Mouse (Mus musculus): Measurements from ENCODE around the gene Cx3cl1.

Gene Cx3cl1

DNA sequence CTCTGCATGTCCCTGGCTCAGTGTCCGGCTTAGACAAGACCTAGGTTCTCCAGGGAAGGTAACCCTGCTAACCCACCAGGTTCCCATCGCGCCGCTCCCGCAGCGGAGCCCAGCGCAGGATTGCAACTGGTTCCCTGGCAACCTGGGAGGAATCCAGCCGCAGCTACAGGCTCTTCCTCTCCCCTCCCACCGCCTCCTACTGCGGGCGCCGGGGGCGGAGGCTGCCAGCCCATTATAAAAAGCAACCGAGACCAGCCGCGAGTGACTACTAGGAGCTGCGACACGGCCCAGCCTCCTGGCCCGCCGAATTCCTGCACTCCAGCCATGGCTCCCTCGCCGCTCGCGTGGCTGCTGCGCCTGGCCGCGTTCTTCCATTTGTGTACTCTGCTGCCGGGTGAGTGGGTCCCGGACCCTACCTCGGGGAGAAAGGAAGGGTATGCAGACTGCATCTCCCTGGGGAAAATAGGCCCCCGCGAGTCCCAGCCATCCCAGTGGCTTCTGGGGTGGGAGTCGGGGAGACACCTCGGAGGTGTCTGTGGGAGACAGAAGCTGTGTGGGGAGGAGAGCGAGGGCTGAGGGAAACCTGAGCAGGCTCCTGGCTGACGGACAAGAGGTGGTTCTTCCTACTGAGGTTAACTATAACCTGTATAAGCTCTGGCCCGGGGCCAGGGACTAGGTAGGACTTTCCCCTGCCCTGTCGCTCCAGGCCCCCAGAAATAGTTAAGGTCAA, at the start of gene Cx3cl1:
Gene Cx3cl1, plus strand, starts transcription at position 69 of the 730 bp plus-strand sequence.
- ChIA-PET CTCF (interaction anchor here in 3 of 4 experiments (0.6 to 2.5 kb wide), 13 partner anchors 9 to 280 kb away, joined by 3 to 10 read pairs (median 4); partner anchors contain the start of gene Adgrg5 (in 1 of the 3)), POLR2A (interaction anchor here (0.6 to 3.9 kb wide), 30 partner anchors 8 to 170 kb away, joined by 3 to 30 read pairs (median 4); partner anchors contain the start of genes Arl2bp (in 1 of the 4), Ccl17 (in 1 of the 4), Fam192a (in 1 of the 4) and Rspry1 (in 1 of the 4))

- ChIA-PET POLR2A (no interaction called here), CTCF (no interaction called here)
These were observed 45.8 kb upstream of the Cx3cl1 start for GRCm38 (mm10) chr8:94725998-94726397.

- ChIA-PET CTCF (no interaction called here), POLR2A (no interaction called here)
These were observed 42.5 kb upstream of the Cx3cl1 start for GRCm38 (mm10) chr8:94729301-94729700.

GRCm38 (mm10) chr8:94733821-94734465, 37.9 kb upstream of the Cx3cl1 start:
- CTCF ChIA-PET: no interaction called here
- POLR2A ChIA-PET: interaction anchor here in 1 of 4 experiments (0.6 kb wide), 1 partner anchor 61 kb away, joined by 3 read pairs; no protein-coding TSS in a partner anchor

DNA sequence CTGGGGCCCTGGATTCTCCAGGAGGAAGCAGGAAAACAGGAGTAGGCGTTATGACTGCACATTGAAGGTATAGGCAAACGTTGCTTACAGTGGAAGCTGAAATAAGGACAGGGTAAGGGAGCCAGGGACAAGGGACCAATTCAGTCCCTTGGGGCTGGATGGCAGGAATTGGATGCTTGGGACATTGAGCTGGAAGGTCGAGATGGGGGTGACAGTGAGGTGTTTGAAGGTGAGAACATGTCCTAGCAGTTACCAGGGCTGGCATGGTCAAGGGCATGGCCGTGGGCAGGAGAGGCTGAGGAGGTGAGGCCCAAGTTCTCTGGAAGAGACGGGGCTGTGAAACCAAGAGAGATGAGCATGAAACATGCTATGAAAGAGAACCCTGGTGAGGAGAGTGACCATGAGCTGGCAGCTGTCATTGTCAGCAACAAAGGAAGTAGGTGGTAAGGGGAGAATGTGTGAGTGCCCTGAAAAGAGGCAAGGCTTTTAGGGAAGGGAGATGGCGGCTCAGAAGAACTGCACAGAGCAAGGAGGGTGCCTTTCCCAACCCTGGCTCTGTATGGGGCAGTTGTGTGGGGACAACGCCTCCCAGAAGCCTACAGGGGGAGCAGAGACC, 37.0 kb upstream of the Cx3cl1 start:
- ChIA-PET POLR2A (no interaction called here), CTCF (no interaction called here)

DNA sequence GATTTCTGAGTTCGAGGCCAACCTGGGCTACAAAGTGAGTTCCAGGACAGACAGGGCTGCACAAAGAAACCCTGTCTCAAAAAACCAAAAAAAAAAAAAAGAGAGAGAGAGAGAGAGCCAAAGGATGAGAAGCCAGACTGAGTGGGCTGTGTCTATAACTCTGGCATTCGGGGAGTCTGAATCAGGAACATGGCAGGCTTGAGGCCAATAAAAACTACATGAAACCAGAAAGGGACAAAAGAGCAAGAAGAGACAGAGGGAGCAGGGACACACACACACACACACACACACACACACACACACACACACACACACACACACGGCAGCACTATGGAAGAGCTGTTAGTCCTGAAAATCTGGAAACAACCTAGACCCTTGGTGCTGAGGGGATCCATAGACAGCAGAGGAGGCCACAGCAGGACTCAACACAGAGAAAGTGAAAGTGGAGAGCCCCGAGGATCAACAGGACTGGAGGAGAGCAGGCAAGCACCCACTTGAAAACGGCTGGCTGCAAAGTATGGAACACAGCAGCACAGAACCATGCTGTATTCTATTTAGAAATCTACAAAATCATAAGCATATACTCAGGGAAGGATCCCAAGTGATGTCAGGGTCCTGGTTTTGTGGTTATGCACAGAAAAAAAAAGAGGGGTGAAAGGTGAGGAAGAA, 36.2 kb upstream of the Cx3cl1 start:
- POLR2A ChIA-PET: no interaction called here
- CTCF ChIA-PET: interaction anchor here in 2 of 4 experiments (0.6 to 0.7 kb wide), 2 partner anchors 45 to 66 kb away, joined by 4 read pairs; no protein-coding TSS in a partner anchor

DNA sequence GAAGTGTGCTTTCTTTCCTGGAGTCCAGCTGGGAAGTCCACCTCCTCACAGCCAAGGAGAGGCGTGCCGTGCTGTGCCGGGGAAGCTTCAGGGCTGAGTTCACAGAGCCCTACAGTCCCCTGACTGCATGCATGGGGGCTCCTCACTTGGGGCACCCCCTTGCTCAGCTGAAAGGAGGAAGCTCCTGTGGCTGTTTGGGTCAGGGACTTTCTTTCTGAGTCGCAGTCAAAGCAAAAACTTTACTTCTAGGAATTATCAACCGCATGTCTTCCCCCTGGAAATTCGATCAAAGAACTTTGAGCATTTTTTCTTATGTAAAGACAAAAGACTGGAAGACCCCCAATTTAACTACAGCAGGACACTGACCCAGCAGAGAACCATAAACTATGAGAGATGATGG, 32.0 kb upstream of the Cx3cl1 start:
- ChIA-PET CTCF (no interaction called here), POLR2A (no interaction called here)

DNA sequence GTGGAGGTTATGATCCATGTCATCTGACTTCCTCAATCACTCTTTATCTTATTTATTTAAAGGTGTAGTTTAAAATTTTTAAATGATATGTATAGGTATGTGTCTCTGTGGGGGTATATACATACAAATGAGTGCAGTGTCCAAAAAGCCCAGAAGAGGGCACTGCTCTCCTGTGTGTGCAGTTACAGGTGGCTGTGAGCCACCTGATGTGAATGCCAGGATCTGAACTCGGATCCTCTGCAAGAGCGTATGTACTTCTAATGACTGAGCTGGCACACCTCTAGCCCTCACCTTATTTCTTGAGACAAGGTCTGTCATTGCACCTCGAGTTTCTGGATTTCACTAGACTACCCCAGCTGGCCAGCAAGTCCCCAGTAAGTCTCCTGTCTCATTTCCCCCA, 31.2 kb upstream of the Cx3cl1 start:
- POLR2A ChIA-PET: no interaction called here
- CTCF ChIA-PET: interaction anchor here in 1 of 4 experiments (0.5 kb wide), 1 partner anchor 535 kb away, joined by 4 read pairs; no protein-coding TSS in a partner anchor

DNA sequence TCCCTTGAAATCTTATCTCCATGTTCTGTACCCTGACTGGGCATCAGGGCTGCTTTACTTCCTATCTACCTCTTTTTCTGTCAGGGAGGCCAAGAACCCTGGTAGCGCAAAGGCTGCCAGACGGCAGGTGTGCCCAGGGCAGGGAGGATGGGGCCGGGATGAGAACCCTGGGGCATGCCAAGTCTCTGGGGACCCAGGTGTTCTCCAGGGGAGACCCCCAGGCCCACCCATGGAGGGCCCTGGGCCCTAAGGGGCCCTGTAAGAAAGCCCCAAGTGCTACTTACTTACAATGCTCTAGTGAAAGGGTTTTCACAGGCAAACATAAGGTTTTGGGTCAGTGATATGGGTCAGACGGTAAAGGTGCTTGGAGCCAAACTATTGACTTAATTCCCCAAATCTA, 30.1 kb upstream of the Cx3cl1 start:
- ChIA-PET POLR2A (no interaction called here), CTCF (no interaction called here)

GRCm38 (mm10) chr8:94744484-94744883, 27.3 kb upstream of the Cx3cl1 start:
- POLR2A ChIA-PET: no interaction called here
- CTCF ChIA-PET: interaction anchor here in 1 of 4 experiments (0.6 kb wide), 1 partner anchor 32 kb away, joined by 3 read pairs; no protein-coding TSS in a partner anchor

- CTCF ChIA-PET: interaction anchor here in 1 of 4 experiments (0.6 kb wide), 1 partner anchor 31 kb away, joined by 3 read pairs; no protein-coding TSS in a partner anchor
- POLR2A ChIA-PET: interaction anchor here in 1 of 4 experiments (0.5 kb wide), 1 partner anchor 236 kb away, joined by 3 read pairs; no protein-coding TSS in a partner anchor
These were observed 26.8 kb upstream of the Cx3cl1 start for GRCm38 (mm10) chr8:94744972-94745371.

DNA sequence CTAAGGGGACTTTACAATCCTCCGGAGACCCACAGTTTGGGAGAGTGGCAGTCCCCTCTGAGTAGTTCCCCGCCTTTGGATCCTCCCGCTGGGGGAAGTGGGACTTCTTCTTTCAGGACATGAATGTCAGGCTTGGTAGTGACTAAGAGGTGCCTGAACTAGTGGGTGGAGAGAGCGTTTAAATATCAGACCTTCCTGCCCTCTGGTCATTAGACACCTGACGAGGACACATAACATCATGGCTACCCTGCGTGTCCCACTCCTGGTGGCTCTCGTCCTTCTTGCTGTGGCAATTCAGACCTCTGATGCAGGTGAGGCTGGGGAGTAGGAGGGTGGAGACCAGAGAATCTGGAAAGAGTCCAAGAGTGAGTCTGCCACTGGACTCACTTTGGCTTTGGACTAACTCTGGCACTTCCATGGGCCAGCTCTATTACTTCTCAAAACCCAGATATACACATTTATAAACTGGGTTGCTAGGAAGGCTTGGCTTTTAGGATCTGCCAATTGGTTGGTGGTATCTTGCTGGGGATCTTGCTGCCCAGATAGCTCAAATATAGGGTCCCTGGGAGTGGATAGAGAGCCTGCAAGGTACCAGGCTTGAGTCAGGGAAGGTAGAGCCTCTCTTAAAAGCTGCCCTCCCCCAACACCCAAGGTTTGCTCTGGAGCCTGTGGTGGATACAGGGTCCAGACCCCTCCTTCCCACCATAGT, 26.2 kb upstream of the Cx3cl1 start, which contains the start of gene Ccl22:
Gene Ccl22, plus strand, starts transcription at position 115 of the 709 bp plus-strand sequence.
- CTCF ChIA-PET: no interaction called here

GRCm38 (mm10) chr8:94746832-94747231, 25.0 kb upstream of the Cx3cl1 start:
- POLR2A ChIA-PET: no interaction called here
- CTCF ChIA-PET: interaction anchor here in 1 of 4 experiments (0.6 kb wide), 1 partner anchor 598 kb away, joined by 3 read pairs; no protein-coding TSS in a partner anchor

More for the DNA sequence above, 26.2 kb upstream of the Cx3cl1 start, which contains the start of gene Ccl22:
- POLR2A ChIA-PET: interaction anchor here in 1 of 4 experiments (0.5 kb wide), 1 partner anchor 237 kb away, joined by 3 read pairs; no protein-coding TSS in a partner anchor

DNA sequence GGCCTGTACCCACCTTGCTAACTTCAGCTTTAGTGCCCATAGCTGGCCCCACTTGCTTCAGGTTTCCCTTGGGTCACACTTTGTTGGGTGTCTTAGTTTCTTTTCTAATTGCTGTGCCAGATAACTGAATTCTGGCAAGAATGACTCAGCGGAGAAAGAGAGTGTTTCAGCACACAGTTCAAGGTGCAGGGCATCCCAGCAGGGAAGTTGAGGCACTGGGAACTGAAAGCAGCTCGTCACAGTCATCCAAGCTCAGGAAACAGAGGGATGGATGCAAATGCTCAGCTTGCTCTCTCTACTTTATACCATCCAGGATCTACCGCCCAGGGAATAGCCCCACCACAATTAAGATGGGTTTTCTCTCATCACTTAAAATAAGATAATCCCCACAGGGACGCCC, 23.4 kb upstream of the Cx3cl1 start:
- POLR2A ChIA-PET: interaction anchor here in 2 of 4 experiments (0.6 to 0.8 kb wide), 2 partner anchors 18 to 455 kb away, joined by 3 to 4 read pairs; no protein-coding TSS in a partner anchor
- CTCF ChIA-PET: interaction anchor here in 2 of 4 experiments (0.7 kb wide), 2 partner anchors 402 to 820 kb away, joined by 4 to 6 read pairs; no protein-coding TSS in a partner anchor

- POLR2A ChIA-PET: interaction anchor here in 1 of 4 experiments (1.4 kb wide), 1 partner anchor 22 kb away, joined by 4 read pairs; the partner anchor contains the start of gene Cx3cl1
- CTCF ChIA-PET: no interaction called here
These were observed 21.9 kb upstream of the Cx3cl1 start for GRCm38 (mm10) chr8:94749942-94750341.

GRCm38 (mm10) chr8:94751023-94751849, 20.6 kb upstream of the Cx3cl1 start:
- CTCF ChIA-PET: interaction anchor here in 3 of 4 experiments (0.5 to 0.7 kb wide), 3 partner anchors 9 to 60 kb away, joined by 3 to 5 read pairs (median 4); no protein-coding TSS in a partner anchor
- POLR2A ChIA-PET: interaction anchor here in 1 of 4 experiments (1.4 kb wide), 1 partner anchor 21 kb away, joined by 4 read pairs; the partner anchor contains the start of gene Cx3cl1

GRCm38 (mm10) chr8:94754006-94754405, 17.8 kb upstream of the Cx3cl1 start:
- CTCF ChIA-PET: no interaction called here
- POLR2A ChIA-PET: interaction anchor here in 2 of 4 experiments (0.6 kb wide), 2 partner anchors 117 to 313 kb away, joined by 4 to 7 read pairs; no protein-coding TSS in a partner anchor

Measured in embryonic stem cell, embryonic (primary cell).